Mouse (Mus musculus) testis, postnatal 14 days (tissue): ENCODE results near the gene Ythdf1.

Source experiments
- DNase-seq: peaks from one replicate; pipeline ENCODE4 v3.0.0; 2021; ENCODE audit warnings: low spot score

The Ythdf1 gene

DNA sequence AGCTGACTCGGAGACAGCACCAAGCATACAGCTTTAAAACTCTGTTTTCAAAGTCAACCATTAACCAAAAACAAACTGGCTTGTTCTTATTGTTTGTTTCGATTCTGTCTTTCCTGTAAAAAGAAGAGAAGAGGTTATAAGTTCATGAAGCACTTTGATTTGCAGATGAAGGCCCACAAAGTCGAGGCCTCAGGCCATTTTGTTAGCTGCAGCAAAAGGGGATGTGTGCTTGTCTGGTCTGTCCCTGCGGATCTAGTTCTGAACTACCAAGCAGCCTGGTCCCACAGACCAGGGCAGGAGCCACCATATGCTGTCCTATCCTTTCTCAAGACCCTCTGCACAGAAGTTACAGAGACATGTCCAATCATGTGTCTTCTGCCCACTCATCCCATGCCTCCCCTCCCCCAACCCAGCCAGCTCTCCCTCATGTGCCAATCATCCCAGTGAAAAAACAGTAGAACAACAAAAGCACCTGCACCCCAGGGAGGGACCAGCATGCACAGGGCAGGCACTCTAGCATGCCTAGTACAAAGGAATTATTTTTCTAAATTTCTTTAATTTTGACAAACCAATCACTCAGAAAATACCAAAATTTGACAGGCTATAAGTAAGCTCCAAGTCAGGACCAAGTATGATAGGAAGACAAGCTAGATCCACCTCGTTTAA, 15.1 kb downstream of the Ythdf1 start:
- DNase-seq: no peak

DNA sequence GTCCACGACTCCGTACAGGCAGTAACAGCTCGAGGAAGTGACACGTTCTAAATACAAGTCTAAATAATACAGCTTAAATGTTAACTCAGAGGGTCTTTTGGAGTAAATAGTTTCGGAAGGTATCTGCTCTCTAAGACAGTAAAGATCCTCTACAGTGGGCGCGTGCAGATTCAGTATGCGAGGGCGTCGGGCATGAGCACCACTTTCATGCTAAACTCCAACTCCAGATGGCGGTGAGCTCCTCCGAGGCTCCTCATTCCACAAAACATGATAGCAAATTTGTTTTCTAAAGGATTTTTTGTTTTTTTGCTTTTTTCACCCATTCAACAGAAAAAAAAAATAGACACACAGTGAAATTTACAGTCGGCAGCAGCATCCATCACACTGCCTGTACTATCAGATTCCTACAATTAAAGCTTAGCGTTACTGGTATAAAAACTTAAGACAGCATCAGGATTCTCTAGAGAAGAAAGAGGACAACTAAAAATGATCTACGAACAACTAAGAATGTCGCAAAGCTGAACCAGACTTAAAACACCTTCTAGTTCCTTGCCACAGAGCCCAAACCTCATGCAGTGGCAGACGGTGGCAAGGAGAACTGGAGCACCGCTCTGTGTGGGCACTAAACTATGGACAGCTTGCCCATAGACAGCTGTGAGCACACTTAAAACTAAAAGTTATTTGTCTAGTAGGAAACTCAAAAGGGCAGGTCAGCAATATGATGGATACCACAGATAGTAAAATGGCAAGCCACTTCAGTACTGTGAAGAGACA, 16.1 kb downstream of the Ythdf1 start:
- no peak for DNase-seq

DNA sequence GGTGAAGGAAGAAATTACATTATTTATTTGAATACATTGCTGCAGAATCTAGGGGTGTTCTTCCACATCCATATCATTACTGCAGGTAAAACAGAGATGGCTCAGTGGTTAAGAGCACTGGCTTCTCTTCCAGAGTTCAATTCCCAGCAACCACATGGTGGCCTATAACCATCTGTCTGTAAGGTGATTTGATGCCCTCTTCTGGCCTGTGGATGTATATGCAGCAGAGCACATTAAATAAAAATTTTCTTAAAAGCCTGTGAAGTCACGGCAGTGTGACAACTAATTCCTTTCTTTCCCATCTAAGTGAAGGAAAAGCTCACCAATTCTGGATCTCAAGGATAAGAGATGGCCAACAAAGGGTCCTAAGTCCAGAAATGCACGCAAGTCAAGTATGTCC, 18.7 kb downstream of the Ythdf1 start:
- DNase-seq: no peak

GRCm38 (mm10) chr2:180897857-180898256, 22.9 kb downstream of the Ythdf1 start:
- no peak for DNase-seq

DNA sequence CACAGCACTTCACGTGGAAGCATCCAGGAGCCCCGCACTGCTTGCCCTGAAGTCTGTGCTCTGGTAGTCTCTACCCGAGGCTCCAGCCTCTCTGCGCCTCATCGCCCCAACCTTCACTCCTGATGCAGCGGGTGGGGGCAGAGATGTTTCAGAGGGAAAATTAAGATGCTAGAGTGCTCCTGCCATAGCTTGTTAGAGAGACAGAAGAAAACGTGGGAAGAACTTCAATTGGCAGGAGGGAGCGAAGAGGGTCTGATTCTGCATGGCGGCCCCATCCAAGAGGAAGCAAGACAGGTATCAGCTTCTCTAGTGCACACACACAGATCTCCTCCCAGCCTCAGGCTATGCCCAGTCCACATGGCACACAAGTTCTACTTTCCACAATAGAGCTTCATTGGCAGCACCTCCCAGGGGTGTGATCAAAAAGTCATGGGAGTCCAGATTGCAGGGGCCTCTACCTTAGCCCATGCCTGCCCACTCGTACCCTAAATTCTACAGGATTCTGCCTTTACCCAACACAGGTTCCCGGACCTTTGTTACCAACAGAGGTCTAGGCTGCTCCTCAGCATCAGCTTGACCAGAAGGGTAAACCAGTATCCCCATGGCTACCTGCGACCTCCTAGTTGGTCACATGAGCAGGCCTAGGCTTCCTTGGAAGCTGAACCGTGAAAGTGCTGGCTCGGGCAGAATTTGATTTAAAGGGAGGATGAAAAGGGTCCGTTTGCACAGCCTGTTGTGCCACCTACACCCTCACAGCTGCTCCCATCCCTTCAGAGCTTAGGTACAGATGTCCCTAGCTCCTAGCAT, 23.7 kb downstream of the Ythdf1 start:
- no peak for DNase-seq

- DNase-seq: no peak
Measured at GRCm38 (mm10) chr2:180895837-180896525, 24.8 kb downstream of the Ythdf1 start.

GRCm38 (mm10) chr2:180895321-180895720, 25.4 kb downstream of the Ythdf1 start:
- DNase-seq: no peak

DNA sequence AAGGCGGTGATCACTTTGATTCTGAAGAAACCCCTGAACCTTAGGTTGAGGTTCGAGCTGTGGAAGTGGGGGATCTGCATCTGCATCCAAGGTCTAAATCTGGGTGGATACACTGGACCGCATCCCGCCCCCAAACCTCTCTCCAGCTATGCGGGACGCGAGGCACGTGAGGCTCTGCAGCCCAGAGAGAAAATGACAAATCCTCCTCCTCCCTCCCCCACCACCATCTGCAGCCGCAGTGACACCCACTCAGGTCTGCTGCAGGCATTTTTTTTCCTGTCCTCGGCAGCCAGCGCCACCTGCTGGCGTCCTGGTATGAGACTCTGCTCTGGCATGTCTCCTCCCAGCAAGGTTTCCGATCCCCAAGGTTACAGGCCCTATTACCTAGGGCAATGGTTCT, 26.0 kb downstream of the Ythdf1 start:
- peak; percentile 63 for DNase-seq

GRCm38 (mm10) chr2:180894029-180894623, 26.6 kb downstream of the Ythdf1 start:
- DNase-seq: peak; percentile 34

DNA sequence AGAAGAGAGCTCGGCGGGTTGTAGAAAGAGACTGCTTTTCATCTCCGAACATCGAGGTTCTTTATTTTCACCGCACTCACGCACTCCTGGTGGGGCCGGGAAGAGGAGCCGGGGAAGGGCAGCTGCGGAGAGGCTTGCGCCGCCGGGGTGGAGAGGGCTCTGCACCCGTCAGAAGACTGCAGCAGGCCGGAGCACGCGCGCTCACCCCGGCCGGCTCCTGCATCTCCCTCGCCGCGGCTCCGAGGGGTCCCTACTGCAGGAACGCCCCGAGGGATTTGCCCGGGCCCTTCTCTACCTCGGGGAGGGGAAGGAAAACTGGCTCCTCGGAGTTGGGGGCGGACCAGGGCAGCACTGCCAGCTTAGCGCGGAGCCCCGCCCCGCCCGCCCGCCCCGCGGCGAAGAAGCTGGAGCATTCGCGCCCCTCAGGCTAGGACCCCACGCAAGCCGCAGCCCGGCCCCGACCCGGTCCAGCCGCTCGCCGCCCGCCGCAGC, 27.2 kb downstream of the Ythdf1 start:
- DNase-seq: no peak

- no peak for DNase-seq
Measured at GRCm38 (mm10) chr2:180892841-180893521, 27.8 kb downstream of the Ythdf1 start.

- no peak for DNase-seq
Measured at GRCm38 (mm10) chr2:180891835-180892323, 28.9 kb downstream of the Ythdf1 start.

- DNase-seq: no peak
Measured at GRCm38 (mm10) chr2:180891075-180891834, 29.5 kb downstream of the Ythdf1 start.

GRCm38 (mm10) chr2:180890422-180891074, 30.2 kb downstream of the Ythdf1 start:
- DNase-seq: no peak

- DNase-seq: no peak
Measured at GRCm38 (mm10) chr2:180889921-180890280, 30.8 kb downstream of the Ythdf1 start.

- no peak for DNase-seq
Measured at GRCm38 (mm10) chr2:180889271-180889920, 31.4 kb downstream of the Ythdf1 start.

GRCm38 (mm10) chr2:180885270-180885669, 35.5 kb downstream of the Ythdf1 start:
- DNase-seq: no peak

- DNase-seq: no peak
Measured at GRCm38 (mm10) chr2:180881281-180881680, 39.5 kb downstream of the Ythdf1 start.
